Mouse (Mus musculus): Measurements from ENCODE around the gene Gm49320.

DNA sequence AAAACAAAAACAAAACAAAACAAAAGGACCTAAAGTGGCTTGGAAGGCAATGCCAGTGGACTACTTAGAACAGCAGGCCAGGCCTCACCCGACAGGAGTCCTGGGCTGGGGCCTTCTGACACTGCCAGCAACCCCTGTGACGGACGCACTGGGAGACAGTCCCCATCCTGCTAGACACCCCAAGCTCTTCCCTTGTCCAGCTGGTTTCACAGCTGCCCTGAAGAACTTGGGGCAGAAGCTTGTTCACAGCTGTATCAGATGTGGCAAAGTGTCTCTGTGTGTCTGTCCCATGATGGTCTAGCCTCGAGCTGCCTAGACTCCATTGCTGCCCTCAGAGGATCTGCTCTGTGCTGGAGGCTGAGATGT is 21.1 kb downstream of the Gm49320 start:
- no peak for TF ChIP-seq POLR2A (IDR thresholded peaks at IDR 0.05; ENCODE audit: borderline replicate concordance, control insufficient read depth, low read depth, low read length)
- TF ChIP-seq CTCF (IDR thresholded peaks at IDR 0.05; ENCODE audit: control insufficient read depth, insufficient read depth, low read length) = no peak

Data from bone marrow, adult 2 months (tissue).